Mouse (Mus musculus) neural tube, embryonic 15.5 days (tissue): ENCODE results near the gene Olfr372. TPM values are rescaled to one million over a fixed set of nuclear protein-coding genes. Genes with fewer than 3 reads are reported as not detected.
"Not testable (repeated sequence)": the region's sequence is repeated elsewhere in the genome, so short reads cannot be mapped to it uniquely, and the experiment has no call there.

ENCODE experiments used
- ATAC-seq: fragments of 200-750 bp; cut with Nextera tagmentation; 2 replicates; pipeline ENCODE4 v1.8.0; 2017; ENCODE audit warnings: mild to moderate bottlenecking, moderate TSS enrichment, moderate library complexity; ENCODE audit not compliant: low FRiP score
- H3K27ac ChIP-seq: fragments of 300-500 bp; sonication (generic); replicated peaks from 2 replicates; pipeline ENCODE4 v1.5.1; 2015; ENCODE audit warnings: mild to moderate bottlenecking, inconsistent platforms
- H3K27me3 ChIP-seq: fragments of 300-500 bp; sonication (generic); replicated peaks from 2 replicates; pipeline ENCODE4 v1.6.1; 2015; ENCODE audit warnings: inconsistent platforms
- H3K36me3 ChIP-seq: fragments of 300-500 bp; sonication (generic); 2 replicates; pipeline ENCODE4 v1.6.1; 2015; ENCODE audit warnings: inconsistent platforms
- H3K4me1 ChIP-seq: fragments of 300-500 bp; sonication (generic); 2 replicates; pipeline ENCODE4 v1.6.1; 2015; ENCODE audit warnings: inconsistent platforms
- H3K4me2 ChIP-seq: fragments of 300-500 bp; sonication (generic); 2 replicates; pipeline ENCODE4 v1.6.1; 2015; ENCODE audit warnings: inconsistent platforms, mild to moderate bottlenecking, moderate library complexity
- H3K4me3 ChIP-seq: fragments of 300-500 bp; sonication (generic); replicated peaks from 2 replicates; pipeline ENCODE4 v1.5.1; 2015; ENCODE audit warnings: mild to moderate bottlenecking, inconsistent platforms
- H3K9ac ChIP-seq: fragments of 300-500 bp; sonication (generic); replicated peaks from 2 replicates; pipeline ENCODE4 v1.6.1; 2015; ENCODE audit warnings: mild to moderate bottlenecking, inconsistent platforms
- H3K9me3 ChIP-seq: fragments of 300-500 bp; sonication (generic); replicated peaks from 2 replicates; pipeline ENCODE4 v1.6.1; 2016; ENCODE audit warnings: inconsistent platforms
- WGBS: fragments of 180-500 bp; shearing (Covaris S2); methylation state at CpG from one replicate; pipeline ENCODE4 v1.1.7; 2015; ENCODE audit warnings: mixed read lengths; 5-methylcytosine and 5-hydroxymethylcytosine counted together
- polyA plus RNA-seq: library from polyadenylated mRNA; unstranded; fragments of >200 nt; fragmentation: Nextera tagmentation; extraction: Ambion mirVana; gene quantifications from 2 replicates; pipeline ENCODE4 v1.2.1, GENCODE M21; 2015

The Olfr372 gene
- polyA plus RNA-seq, 1 experiment from 2014 or later: not detected

DNA sequence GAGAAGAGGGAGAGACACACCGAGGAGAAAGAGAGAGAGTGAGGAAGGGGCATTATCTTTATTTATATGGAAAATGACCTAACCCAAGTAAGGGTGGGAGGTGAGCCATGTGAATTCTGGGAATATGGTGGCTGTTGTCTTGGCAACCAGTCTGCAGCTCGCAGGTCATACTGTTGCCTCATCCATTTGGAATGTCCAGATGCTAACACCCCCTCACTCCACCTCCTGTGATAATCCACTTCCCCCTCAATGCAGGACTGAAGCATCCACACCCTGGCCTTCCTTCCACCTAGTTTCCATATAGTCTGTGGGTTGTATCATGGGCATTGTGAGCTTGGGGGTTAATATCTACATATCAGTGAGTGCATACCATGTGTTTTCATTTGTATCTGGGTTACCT is 21.2 kb upstream of the Olfr372 start:
- no peak for ATAC-seq
- Histone ChIP-seq H3K27ac (no peak overlapping the region), H3K9me3 (no peaks in the 10 kb centered on the region), H3K9ac (no peak overlapping the region), H3K27me3 (no peaks in the 10 kb centered on the region), H3K4me2 (no peak overlapping the region), H3K36me3 (no peaks in the 10 kb centered on the region), H3K4me1 (no peaks in the 10 kb centered on the region), H3K4me3 (no peak overlapping the region)
- 70% methylated on average over 2 of the region's 2 CpGs for WGBS

DNA sequence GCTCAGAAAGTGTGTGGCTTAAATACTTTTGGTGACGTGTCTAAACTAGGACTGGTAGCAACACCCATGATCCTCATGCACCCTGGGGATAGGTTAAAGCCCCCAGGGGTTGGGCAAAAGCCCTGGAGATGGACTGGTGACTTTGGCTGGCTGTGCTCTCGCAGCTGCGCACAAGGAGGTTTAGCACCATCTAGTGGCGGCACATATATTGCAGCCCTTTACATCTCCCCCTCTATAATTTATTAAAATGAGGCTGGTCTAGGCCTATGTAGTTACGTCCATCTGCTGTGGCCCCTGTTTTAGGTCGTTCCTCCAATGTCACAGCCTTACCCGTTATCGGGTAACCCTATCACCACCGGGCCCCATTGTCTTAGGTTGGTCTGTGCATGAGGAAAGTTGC is 16.1 kb upstream of the Olfr372 start:
- not testable (repeated sequence) for H3K36me3 ChIP-seq, H3K4me1 ChIP-seq, H3K27ac ChIP-seq, H3K4me2 ChIP-seq, H3K4me3 ChIP-seq, H3K9ac ChIP-seq, H3K9me3 ChIP-seq, H3K27me3 ChIP-seq, ATAC-seq
- 13% methylated on average over 4 of the region's 9 CpGs for WGBS

DNA sequence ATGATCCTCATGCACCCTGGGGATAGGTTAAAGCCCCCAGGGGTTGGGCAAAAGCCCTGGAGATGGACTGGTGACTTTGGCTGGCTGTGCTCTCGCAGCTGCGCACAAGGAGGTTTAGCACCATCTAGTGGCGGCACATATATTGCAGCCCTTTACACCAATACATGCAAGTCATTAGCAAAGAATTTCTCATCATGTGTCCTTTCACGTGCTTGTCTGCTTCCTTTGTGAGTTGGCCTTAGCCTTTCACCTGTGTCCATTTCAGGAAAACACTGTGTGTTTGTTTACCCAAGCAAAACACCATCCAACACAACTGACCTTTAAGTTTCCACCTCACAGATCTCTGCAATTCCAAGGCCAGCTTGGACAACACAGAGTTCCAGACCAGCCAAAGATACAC is 8.1 kb upstream of the Olfr372 start:
- H3K4me1 ChIP-seq, H3K9ac ChIP-seq, H3K4me2 ChIP-seq, H3K36me3 ChIP-seq, ATAC-seq, H3K27ac ChIP-seq, H3K4me3 ChIP-seq, H3K9me3 ChIP-seq, H3K27me3 ChIP-seq: not testable (repeated sequence)
- WGBS: 45% methylated on average over 4 of the region's 4 CpGs

- no peaks in the 10 kb centered on the region for H3K27me3 ChIP-seq
- H3K27ac ChIP-seq: no peak overlapping the region
- H3K9me3 ChIP-seq: no peaks in the 10 kb centered on the region
- ATAC-seq: no peak
- H3K4me2 ChIP-seq: no peak overlapping the region
- 81% methylated on average over 1 of the region's 1 CpGs for WGBS
- no peak overlapping the region for H3K9ac ChIP-seq
- H3K4me3 ChIP-seq: no peak overlapping the region
- H3K4me1 ChIP-seq: no peaks in the 10 kb centered on the region
- no peaks in the 10 kb centered on the region for H3K36me3 ChIP-seq
These were observed 1.5 kb downstream of the Olfr372 start for GRCm38 (mm10) chr8:72042493-72042892.

DNA sequence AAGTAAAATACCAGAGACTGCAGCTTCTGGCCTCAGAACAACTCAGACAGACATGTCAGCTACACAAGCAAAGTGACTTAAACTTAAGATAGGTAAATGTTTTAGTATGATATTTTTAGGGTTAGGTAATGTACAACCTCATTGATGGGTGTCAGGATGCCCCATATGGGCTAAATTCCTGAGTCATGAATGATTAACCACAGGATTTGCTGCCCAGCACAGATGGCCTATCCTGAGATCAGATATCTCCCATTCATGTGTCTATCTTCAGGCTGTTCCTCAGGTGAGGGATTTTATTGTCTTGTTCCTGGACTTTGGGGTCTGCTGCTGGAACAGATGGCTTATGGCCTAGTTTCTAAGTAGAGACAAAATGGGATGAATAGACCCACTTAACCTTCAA is 13.6 kb downstream of the Olfr372 start:
- ATAC-seq, H3K9ac ChIP-seq, H3K4me1 ChIP-seq, H3K9me3 ChIP-seq, H3K4me3 ChIP-seq, H3K36me3 ChIP-seq, H3K4me2 ChIP-seq, H3K27me3 ChIP-seq, H3K27ac ChIP-seq: not testable (repeated sequence)

- not testable (repeated sequence) for H3K4me3 ChIP-seq, H3K27me3 ChIP-seq, H3K9me3 ChIP-seq, H3K27ac ChIP-seq, H3K36me3 ChIP-seq, ATAC-seq, H3K4me2 ChIP-seq, H3K4me1 ChIP-seq, H3K9ac ChIP-seq
- 97% methylated on average over 3 of the region's 4 CpGs for WGBS
These were observed 16.6 kb downstream of the Olfr372 start for GRCm38 (mm10) chr8:72057643-72058042.

GRCm38 (mm10) chr8:72066819-72067399 is 25.9 kb downstream of the Olfr372 start:
- not testable (repeated sequence) for H3K36me3 ChIP-seq, H3K9me3 ChIP-seq, H3K27me3 ChIP-seq, H3K4me2 ChIP-seq, H3K9ac ChIP-seq, ATAC-seq, H3K4me1 ChIP-seq, H3K4me3 ChIP-seq, H3K27ac ChIP-seq
- WGBS: 73% methylated on average over 1 of the region's 1 CpGs

DNA sequence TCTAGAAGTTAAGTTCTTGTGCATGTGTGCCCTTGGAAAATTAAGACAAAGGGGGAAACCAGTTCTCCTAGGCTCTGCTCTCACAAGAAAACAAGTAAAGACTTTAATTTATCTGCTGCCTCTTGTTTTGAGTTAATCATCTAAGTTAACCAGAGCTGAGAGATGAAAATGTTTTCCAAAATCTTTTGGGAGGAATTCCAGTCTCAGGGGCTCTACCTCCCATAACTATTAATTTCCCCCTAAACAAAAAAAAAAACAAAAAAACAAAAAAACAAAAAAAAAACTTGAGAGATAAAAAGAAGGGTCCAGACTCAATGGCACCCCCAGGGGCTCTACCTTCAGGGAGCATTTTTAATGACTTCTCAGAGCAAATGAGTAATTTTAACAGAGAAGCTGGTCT is 41.9 kb downstream of the Olfr372 start, which contains the start of gene Olfr373:
Gene Olfr373, plus strand, starts transcription at position 301 of the 400 bp plus-strand sequence.
- H3K4me1 ChIP-seq, H3K9me3 ChIP-seq, H3K36me3 ChIP-seq, H3K4me2 ChIP-seq, H3K27me3 ChIP-seq, ATAC-seq, H3K9ac ChIP-seq, H3K4me3 ChIP-seq, H3K27ac ChIP-seq: not testable (repeated sequence)

DNA sequence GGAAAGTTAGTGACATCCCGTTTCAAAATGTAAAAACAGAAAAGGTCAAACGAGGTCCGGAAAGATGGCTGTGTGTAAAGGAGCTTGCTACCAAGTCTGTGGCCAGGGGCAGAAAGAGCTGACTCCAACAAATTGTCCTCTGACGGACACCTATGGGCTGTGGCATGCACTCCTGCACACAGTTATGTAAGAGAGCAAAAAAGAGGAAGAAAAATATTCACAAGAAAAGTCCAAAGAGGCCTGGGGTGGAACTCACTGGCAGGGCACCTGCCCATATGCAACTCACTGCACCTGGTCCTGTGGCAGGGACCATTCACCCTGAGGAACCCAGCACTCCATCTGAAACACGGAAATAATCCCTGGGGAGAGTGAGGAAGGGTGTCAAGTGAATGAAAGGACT is 43.7 kb downstream of the Olfr372 start:
- no peak for ATAC-seq
- Histone ChIP-seq H3K9me3 (no peaks in the 10 kb centered on the region), H3K27ac (no peak overlapping the region), H3K4me1 (no peaks in the 10 kb centered on the region), H3K9ac (no peak overlapping the region), H3K27me3 (no peaks in the 10 kb centered on the region), H3K4me2 (no peak overlapping the region), H3K4me3 (no peak overlapping the region), H3K36me3 (no peaks in the 10 kb centered on the region)
- 75% methylated on average over 5 of the region's 5 CpGs for WGBS

- not testable (repeated sequence) for H3K27ac ChIP-seq, H3K4me1 ChIP-seq, H3K9me3 ChIP-seq, H3K9ac ChIP-seq, H3K27me3 ChIP-seq, H3K4me2 ChIP-seq, H3K4me3 ChIP-seq, H3K36me3 ChIP-seq, ATAC-seq
- WGBS: 73% methylated on average over 3 of the region's 3 CpGs
These were observed 46.6 kb downstream of the Olfr372 start for GRCm38 (mm10) chr8:72087611-72088010.

DNA sequence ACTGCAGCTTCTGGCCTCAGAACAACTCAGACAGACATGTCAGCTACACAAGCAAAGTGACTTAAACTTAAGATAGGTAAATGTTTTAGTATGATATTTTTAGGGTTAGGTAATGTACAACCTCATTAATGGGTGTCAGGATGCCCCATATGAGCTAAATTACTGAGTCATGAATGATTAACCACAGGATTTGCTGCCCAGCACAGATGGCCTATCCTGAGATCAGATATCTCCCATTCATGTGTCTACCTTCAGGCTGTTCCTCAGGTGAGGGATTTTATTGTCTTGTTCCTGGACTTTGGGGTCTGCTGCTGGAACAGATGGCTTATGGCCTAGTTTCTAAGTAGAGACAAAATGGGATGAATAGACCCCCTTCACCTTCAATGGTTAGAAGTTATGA is 55.7 kb downstream of the Olfr372 start:
- H3K9ac ChIP-seq, H3K36me3 ChIP-seq, H3K4me1 ChIP-seq, H3K4me3 ChIP-seq, ATAC-seq, H3K4me2 ChIP-seq, H3K9me3 ChIP-seq, H3K27me3 ChIP-seq, H3K27ac ChIP-seq: not testable (repeated sequence)

GRCm38 (mm10) chr8:72099377-72100103 is 58.5 kb downstream of the Olfr372 start:
- 65% methylated on average over 6 of the region's 7 CpGs for WGBS
- not testable (repeated sequence) for H3K27me3 ChIP-seq

More at GRCm38 (mm10) chr8:72099377-72100103, 58.5 kb downstream of the Olfr372 start:
- not testable (repeated sequence) for H3K4me1 ChIP-seq, H3K9me3 ChIP-seq, H3K4me3 ChIP-seq, H3K36me3 ChIP-seq, H3K27ac ChIP-seq, H3K9ac ChIP-seq, H3K4me2 ChIP-seq
- peak; percentile 53; the same call in 1 of the 2 replicates for ATAC-seq
